Mouse (Mus musculus) heart, postnatal 0 days (tissue): ENCODE measurements around the gene Btbd3.

ENCODE experiments used
- CTCF ChIP-seq: IDR thresholded peaks from 2 replicates; pipeline ENCODE4 v1.5.1; 2016; ENCODE audit warnings: antibody characterized with exemption, control low read depth, low read depth
- EP300 ChIP-seq: IDR thresholded peaks from 2 replicates; pipeline ENCODE4 v1.6.1; 2016; ENCODE audit warnings: antibody characterized with exemption, low read depth

GRCm38 (mm10) chr2:138267852-138268513 lies 11.6 kb downstream of the Btbd3 start:
- TF ChIP-seq CTCF (no peak), EP300 (no peak)
